Mouse (Mus musculus) MN1 (cell line): Measurements from ENCODE around the gene Dab2.

ENCODE experiments used
- DNase-seq: peaks from one replicate; pipeline ENCODE4 v3.0.0-alpha.2; 2016; ENCODE audit warnings: low spot score

The Dab2 gene

DNA sequence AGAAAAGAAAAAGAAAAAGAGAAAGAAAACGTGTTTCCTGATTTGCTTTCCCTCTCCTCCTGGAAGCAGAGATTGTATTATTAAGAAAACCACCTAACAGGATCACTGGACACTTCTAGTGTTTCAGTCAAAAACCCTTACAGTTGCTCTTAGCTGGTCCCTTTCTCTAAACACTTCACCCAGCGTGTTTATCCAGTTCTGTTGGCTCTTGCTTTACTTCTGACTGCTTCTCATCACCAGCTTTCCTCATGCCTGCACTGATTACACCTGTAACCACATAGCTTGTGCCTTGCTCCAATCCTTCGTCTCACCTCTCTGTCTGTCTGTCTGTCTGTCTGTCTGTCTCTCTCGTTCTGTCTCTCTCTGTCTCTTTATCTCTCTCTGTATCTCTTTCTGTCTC, 25.9 kb downstream of the Dab2 start:
- no peak for DNase-seq

DNA sequence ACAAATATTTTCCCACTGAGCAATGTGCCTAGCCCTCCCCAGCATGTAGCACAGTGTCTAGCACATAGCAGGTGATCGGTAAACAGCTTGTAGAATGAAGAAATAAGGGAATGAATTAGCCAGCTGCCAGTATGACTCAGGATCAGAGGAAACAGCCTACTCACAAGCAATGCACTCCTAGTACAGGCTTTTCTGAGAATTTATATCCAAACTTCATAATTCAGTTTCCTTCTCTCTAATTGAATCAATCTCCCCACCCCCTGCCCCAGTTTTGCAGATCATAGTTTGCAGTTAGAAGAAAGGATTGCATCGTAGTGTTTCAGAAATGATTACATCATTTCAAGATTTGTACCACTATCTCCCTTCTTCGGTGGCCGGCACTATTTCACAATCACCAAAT, 26.4 kb downstream of the Dab2 start:
- DNase-seq: no peak

DNA sequence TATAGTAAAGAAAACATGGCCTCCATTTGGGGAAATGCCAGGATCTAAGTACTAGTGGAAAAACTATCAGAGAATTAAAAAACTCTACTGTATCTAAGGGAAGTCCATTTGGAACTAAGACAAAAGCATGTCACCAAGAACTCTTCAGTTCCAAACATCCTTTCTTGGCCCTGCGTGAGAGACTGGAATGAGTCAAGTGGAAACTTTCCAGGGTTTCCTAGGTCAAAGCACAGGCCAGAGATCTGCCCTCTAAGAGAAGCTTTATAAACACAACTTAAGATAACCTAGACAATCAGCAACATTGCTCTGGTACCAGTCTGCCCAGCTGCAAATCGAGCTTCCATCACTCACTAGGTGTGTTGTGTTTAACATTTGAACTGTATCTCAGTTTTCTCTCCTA, 31.8 kb downstream of the Dab2 start:
- DNase-seq: no peak

DNA sequence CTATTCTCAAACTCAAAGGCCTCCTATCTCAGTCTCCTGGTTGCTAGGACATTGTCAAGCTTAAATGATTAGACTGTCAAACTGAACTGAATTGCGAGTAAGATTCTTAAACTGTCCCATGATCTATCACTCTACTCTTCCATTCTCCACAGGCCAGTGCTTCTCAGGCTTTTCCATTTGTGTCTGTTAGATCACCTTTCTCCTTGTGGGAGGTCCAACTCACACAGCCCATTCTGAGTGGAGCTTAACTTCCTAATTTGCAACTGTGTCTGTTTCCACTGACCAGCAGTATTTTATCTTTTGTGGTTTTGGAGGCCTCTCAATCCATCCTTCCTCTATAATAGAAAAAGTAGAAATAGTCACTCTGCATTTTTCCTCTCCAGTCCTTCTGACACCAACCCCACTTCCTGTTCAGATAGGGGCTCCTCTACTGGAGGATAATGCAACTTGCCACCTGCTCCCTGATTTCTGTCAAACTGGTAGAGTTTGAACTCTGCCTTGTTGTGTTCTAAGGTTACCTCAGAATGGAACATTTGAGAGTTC, 35.1 kb downstream of the Dab2 start:
- DNase-seq: no peak

DNA sequence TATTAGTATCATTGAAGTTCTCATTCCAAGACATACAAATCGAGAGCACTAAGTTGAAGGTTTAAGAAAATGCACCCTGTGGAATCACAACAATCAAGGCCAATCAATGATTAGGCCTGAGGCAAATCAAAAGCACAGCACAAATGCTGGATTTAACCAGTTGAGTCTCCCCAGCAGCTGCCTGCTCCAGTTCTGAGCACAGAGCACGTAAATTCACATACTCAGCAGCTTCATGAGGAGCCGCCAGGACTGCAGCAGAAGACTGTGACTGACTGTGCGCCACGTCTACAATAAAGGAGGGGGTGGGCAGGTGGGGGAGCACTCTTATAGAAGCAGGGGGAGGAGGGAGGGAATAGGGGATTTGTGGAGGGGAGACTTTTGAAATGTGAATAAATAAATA, 40.2 kb downstream of the Dab2 start:
- DNase-seq: no peak

DNA sequence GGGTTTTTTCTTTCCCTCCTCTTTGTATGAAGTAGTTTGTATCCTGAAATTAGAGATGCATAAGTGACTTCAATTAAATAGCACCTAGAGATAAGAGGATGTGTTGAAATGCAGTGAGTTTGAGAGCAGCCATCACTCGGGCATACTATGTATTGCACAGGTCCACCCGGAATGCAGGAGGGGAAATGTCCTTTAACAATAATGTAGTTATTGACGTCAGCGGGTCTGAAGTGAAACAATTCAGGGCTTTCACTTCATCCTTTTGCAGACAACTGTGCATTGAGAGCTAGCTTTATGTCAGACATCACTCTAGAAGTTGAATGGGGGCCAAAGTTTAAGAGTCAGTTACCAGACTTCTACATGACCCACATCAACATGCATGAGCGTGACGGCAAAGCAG, 40.8 kb downstream of the Dab2 start:
- DNase-seq: no peak

DNA sequence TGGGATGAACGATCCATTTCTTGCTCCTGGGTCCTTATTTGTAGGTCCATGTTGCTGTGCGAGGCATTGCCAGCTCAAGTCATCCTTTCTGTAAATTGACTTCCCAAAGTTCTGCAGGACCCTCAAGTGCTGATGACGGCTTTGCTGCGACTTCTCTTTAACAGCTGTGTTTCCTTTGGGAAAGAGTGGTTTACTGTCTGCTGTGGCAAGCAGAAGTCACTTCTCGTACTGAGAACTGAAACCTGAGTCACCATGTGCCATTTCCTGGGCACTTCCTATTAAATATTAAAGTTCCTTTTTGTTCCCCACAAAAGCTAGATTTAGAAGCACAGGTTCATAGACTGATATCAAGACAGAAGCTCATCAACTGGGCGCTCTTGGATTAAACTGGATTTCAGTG, 41.8 kb downstream of the Dab2 start:
- DNase-seq: no peak

DNA sequence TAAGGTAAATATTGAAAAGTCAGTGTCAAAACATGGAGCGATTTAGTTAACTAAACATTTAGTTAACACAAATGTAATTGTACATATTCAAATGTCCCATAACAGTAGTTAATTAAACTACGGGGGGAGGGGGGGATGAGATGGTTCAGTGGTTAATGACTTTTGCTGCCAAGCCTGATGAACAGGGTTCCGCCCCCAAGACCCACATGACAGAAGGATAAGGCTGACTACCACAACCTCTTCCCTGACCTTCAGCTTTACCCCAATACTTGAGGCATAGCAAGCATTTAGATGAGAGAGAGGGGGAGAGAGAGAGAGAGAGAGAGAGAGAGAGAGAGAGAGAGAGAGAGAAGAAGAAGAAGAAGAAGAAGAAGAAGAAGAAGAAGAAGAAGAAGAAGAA, 54.3 kb downstream of the Dab2 start:
- DNase-seq: no peak

DNA sequence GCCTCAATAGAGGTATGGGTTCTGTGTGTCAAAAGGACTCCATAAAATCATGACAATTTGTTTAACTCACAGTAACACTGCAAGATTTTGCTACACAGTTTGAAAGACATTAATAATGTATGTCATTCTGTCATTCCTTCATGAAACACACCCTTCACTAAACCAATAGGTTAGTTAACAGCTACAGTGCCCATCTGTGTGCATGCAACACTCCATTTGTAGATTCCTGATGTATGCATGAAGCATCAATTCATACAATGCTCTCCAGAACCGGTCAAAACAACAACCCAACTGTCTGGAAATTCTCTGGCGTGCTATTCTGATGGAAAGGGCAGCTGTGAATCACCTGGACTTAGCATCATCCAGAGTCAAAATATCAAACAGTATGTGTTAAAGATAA, 60.3 kb downstream of the Dab2 start:
- DNase-seq: no peak

DNA sequence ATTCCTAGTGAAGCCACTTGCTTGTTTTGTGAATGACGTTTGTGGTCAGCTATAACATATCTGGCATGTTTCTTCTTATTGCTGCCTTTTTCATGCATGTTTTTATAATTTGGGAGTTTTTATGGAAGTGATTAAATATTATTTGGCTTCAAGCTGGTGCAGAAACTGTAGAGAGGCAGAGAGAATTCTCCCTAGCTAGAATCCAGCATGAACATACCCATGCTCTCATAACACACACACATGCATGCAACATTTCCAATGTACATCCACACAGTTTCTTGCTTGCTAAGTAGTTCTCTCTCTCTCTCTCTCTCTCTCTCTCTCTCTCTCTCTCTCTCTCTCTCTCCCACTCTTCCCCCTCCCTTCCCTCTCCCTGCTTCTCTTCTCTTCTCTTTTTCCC, 70.4 kb downstream of the Dab2 start:
- no peak for DNase-seq

DNA sequence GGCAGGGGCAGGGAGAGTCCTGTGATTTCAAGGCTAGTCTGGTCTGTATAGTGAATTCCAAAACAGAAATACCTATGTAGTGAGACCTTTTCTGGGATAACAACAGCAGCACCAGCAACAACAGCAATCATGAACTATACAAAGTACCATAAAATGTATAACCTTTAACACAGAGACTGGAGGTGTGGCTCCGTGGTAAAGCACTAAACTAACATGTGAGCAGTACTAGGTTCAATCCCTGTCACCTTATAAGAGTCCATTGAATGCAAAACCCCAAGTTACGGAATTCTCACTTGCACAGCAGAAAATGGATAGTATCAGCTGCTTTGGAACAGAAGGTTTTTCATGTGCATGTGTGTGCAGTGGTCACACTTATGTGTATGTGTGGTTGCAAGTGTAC, 71.9 kb downstream of the Dab2 start:
- DNase-seq: no peak

DNA sequence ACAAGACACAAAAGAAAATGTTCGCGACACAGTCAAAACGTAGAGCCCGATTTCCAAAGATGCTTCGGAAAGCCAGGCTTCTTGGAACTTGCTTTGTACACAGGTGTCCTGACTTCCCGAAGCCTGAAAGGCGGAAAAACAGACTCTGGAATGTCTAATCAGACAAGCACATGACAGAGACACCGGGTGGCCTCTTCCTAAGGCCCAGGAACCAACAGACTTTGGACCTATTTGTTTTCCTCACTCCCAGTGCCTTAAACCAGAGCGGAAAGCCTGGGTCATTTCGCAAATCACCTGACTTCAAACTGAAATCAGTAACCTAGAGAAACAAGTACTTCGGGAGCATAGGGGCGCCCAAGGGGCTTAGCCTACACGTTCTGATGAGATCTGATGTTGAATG, 75.4 kb downstream of the Dab2 start:
- DNase-seq: no peak

DNA sequence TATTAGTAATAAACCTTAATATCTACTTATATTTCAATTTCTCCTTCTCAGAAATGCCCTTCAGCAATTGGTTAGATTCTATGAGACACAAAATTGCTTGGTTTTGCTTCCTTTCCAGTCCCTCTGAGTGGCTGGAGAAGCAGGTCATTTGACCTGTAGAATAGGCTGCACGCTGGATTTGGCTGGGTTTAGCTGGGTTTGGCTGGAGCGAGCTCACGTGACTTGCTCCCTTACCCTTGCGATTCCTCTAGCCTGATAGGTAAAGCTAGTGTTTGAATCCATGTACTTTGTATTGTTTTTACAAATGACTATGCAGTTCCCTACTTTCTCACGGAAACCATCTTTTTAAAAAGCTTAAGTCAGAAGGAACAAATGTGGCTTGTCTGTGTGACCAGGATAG, 76.4 kb downstream of the Dab2 start:
- no peak for DNase-seq

DNA sequence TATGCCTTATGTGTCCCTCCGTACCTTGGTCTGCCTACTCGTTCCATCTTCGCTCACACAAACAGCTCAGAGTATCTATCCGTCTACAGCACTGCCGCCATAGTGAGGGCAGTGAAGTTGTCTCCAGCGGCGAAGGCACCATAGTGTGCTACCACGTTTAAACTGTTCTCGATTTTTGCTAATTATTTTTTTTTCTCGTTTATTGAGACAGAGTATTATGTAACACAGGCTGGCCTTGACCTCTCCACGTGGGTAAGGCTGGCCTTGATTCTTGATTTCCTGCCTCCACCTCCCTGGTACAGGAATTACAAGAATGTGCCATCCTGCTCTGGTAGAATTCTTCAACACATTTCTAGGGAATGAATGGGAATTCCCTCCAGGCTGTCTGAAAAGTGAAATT, 77.2 kb downstream of the Dab2 start:
- no peak for DNase-seq

DNA sequence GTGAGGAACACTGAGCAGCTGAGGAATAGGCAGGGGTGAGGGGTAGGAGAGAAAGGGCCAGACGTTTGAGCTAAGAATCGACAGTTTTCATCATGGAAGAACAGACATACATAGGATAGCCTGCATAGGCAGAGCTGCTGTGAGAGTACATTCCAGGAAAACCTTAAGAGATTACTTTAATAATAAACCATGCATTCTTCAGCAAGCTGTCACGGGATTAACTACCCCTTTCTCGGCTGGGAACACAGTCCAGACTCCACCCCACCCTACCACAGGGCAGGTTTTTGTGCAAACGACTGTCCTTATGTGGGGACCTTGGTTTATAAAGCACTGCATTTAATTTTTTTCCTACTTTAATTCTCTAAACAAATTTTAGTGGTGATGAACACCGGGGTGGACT, 84.4 kb downstream of the Dab2 start:
- DNase-seq: no peak

DNA sequence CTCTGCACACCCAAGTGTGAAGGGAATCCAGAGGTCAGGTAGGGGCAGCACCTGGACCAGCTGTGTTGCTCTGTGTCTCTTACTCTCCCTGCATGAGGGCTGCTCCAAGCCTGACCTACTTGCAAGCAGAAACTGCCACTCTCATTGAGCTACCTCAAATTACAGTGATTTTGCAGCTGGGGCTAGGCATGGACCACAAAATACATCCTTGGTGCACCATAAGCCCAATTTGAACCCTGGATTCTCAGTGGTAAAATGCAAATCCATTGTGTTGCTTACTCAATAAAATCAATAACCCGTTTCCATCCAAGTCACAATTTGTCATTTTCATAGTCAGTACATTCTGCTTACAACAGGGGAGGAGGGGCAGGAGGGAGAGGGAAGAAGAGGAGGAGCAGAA, 85.7 kb downstream of the Dab2 start:
- DNase-seq: no peak

DNA sequence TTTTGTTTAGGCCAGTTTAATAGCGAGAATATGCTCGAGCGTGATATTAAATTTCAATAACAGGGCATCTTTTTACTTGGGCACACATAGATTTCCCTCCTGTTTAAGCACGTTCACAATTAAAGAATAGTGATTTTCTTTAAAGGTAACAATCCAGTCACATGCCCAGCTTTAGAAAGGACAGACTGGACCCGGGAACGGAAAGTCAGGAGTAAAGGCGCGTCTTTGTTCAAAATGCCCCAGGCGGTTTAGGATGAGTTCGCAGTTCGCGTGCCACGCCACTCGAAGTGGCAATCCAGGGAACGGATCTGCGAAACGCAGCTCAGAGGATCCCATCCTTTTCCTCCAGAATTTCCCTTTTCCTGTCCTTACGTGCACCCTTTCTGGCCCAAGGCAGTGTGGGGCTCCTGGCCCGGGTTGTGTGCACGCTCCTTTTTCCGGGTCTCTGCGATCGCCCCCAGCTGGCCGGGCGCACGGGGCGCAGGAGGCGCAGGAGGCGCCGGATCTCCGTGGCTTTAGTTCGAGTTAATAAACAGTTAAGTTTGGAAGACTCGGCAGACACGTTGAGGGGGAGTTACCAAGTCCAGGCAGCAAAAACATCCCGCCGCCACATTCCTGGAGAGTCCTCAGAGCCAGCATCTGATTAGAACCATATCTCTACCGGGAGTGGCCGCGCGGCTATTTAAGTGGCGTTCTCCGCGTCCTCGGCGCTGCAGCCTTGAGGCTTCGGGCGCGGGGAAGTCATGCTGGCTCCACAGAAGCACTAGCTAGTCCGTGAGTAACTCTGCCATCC, 86.8 kb downstream of the Dab2 start:
- DNase-seq: no peak

DNA sequence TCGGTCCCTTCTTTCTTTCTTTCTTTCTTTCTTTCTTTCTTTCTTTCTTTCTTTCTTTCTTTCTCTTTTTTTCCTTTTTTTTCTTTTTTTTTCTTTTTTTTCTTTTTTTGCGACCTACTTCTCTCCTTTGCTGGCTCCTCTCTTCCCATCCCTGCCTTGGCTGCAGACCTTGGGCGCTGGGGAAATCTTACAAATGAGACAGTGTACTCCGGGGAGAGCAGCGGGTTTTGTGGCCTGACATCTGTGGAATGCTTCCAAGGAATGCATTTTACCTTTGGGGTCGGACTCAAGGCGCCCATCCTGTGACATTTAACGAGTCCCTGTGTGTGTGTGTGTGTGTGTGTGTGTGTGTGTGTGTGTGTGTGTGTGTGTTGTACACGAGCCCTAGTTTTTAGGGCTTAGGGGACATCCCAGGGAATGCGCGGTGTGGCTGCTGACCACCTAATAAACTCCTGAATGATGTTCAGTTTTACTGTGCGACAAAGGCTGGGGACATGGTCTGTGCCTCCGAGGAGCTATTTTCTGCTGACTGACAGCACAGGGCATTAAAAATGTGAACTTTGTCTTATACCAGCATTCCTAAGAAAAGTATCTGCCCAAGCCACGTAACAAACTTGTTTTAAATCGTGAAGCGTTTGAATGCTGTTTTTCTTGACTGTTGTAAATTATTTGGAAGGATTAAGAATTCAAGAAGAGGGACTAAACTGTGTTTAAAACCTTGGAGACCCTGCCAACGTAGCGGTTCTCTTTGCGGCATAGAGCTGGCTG, 87.6 kb downstream of the Dab2 start:
- no peak for DNase-seq

DNA sequence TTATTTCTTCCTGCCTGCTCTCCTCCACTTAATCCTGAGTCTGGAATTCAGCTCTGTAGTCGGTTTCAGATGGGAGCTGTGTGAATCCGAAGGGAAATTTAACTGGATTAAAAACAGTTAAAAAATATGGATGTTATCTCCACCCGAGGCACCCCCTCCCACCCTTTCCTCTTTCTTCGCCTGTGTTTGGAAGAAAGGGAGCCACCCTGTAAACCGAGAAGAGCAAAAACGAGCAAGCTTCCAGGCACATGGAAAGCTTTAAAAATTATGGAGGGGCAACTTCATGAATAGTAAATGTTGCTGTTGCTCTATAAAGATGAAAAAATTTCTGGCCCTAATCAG, 88.1 kb downstream of the Dab2 start:
- no peak for DNase-seq

DNA sequence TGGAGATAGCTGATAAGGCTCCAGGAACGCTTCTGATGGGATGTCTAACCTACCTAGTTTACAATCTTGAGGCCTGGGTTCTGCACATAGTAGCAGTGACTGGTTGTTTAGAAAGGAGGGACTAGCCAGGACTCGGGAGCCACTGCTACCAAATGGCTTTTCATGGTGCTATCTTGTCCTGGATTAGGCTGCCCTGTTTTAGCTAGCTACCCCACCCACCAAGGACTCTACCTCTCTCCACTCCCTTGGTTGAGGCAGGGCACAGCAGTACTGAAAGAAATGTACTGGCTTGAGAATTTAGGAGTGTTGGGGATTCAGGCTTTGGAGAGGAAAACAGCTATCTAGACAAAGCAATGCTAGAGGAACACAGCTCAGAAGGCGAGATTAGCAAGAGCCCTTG, 88.6 kb downstream of the Dab2 start:
- no peak for DNase-seq

DNA sequence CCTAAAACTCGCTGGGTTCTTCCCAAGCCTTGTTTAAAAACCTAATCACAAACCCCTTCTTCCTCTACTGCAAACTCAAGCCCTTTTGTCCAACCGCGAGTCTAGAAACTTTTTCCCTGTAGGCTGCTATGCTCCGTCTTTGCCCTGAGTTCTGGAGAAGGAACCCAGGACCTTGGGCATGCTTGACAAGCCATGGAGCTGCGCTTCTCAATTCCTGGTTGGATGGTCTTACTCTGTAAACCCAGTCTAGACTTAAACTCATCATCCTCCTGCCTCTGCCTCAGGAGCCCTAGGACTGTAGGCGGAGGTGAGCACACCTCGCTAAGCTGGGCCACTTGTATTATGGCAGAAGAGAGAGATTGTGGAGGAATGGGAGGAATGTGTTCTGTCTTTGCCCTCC, 89.0 kb downstream of the Dab2 start:
- DNase-seq: no peak

DNA sequence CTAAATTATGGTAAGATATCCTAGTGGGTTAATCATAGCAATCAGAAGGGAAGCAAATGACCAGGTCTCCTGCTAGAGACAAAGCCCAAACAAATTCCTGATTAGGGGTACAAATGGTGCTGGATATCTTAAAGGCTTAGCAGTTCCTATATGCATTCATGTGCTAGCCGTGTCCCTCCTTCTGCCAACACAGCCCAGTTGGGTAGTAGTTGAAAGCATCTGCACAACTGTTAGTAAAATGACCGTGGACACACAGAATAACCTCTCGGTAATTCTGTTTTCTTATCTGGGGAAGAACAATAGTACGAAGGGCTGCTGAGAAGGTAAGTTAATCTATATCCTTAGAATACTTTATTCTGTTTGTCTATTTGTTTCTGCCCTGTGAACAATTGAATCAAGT, 90.5 kb downstream of the Dab2 start:
- no peak for DNase-seq

DNA sequence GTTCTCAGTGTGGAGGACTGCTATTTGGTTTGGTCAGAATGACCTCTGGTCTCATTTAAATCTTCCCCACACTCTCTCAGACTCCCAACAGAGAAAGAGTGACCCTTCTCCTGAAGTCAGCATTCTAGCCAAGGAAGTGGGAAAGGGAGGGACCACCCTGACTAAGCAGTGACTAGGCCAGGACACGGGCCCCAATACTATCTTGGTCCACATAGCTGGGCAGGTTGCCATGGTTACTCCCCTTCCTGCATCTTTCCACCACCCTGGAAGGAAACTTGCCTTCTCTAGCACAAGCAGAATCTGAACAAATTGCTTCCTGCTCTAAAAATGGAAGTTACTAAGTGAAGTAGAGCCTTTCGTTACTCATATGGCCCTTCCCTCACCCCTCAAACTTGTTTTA, 91.1 kb downstream of the Dab2 start:
- DNase-seq: no peak

DNA sequence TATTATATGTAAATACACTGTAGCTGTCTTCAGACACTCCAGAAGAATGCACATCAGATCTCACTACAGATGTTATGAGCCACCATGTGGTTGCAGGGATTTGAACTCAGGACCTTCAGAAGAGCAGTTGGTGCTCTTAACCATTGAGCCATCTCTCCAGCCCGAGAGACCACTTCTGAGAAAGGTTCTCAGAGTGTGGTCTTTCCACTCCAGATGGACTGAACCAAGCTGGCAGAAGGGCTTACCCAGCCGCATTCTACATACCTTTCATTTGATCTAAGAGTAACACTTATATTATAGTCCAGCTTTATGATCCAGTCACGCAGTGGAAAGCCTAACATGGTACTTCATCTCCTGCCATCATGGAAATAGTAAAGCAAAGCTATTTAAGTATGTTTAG, 92.3 kb downstream of the Dab2 start:
- DNase-seq: no peak
